Mouse (Mus musculus): ENCODE measurements around the gene Eif2s2. TPM values are rescaled to one million over a fixed set of nuclear protein-coding genes. Genes with fewer than 3 reads are reported as not detected.
"Not testable (repeated sequence)": the region's sequence is repeated elsewhere in the genome, so short reads cannot be mapped to it uniquely, and the experiment has no call there.

Eif2s2 gene
- polyA plus RNA-seq, 1 experiment: 88.6 TPM

- Histone ChIP-seq H3K27ac (ENCODE audit: control insufficient read depth, insufficient read depth, low read depth, low read length, poor library complexity) (no peak overlapping the region), H3K4me1 (ENCODE audit: control insufficient read depth, insufficient read depth, low read length) (no peaks in the 10 kb centered on the region), H3K4me3 (replicated peaks; ENCODE audit: control insufficient read depth, low read depth, low read length) (no peak overlapping the region)
- 82% methylated on average over 6 of the region's 6 CpGs for WGBS
- TF ChIP-seq POLR2A (IDR thresholded peaks at IDR 0.05; ENCODE audit: borderline replicate concordance, control insufficient read depth, low read depth, low read length) (no peak), CTCF (IDR thresholded peaks at IDR 0.05; ENCODE audit: control insufficient read depth, insufficient read depth, low read length) (no peak)
Measured at GRCm38 (mm10) chr2:154926843-154927242, 34.1 kb upstream of the Eif2s2 start.

- Histone ChIP-seq H3K4me3 (replicated peaks; ENCODE audit: control insufficient read depth, low read depth, low read length) (no peak overlapping the region), H3K4me1 (ENCODE audit: control insufficient read depth, insufficient read depth, low read length) (no peaks in the 10 kb centered on the region), H3K27ac (ENCODE audit: control insufficient read depth, insufficient read depth, low read depth, low read length, poor library complexity) (no peak overlapping the region)
- TF ChIP-seq POLR2A (IDR thresholded peaks at IDR 0.05; ENCODE audit: borderline replicate concordance, control insufficient read depth, low read depth, low read length) (no peak), CTCF (IDR thresholded peaks at IDR 0.05; ENCODE audit: control insufficient read depth, insufficient read depth, low read length) (no peak)
- 82% methylated on average over 7 of the region's 7 CpGs for WGBS
Measured at GRCm38 (mm10) chr2:154925411-154926031, 32.8 kb upstream of the Eif2s2 start.

GRCm38 (mm10) chr2:154922134-154922533 is 29.4 kb upstream of the Eif2s2 start:
- H3K4me1 ChIP-seq (ENCODE audit: control insufficient read depth, insufficient read depth, low read length); H3K4me3 ChIP-seq (replicated peaks; ENCODE audit: control insufficient read depth, low read depth, low read length); H3K27ac ChIP-seq (ENCODE audit: control insufficient read depth, insufficient read depth, low read depth, low read length, poor library complexity): not testable (repeated sequence)
- WGBS: no CpG with 5 or more reads among the region's 4 CpGs

- TF ChIP-seq POLR2A (IDR thresholded peaks at IDR 0.05; ENCODE audit: borderline replicate concordance, control insufficient read depth, low read depth, low read length) (no peak), CTCF (IDR thresholded peaks at IDR 0.05; ENCODE audit: control insufficient read depth, insufficient read depth, low read length) (no peak)
- no peaks in the 10 kb centered on the region for H3K4me1 ChIP-seq (ENCODE audit: control insufficient read depth, insufficient read depth, low read length)
- H3K4me3 ChIP-seq (replicated peaks; ENCODE audit: control insufficient read depth, low read depth, low read length): no peak overlapping the region
- no peak overlapping the region for H3K27ac ChIP-seq (ENCODE audit: control insufficient read depth, insufficient read depth, low read depth, low read length, poor library complexity)
- 80% methylated on average over 7 of the region's 7 CpGs for WGBS
Measured at GRCm38 (mm10) chr2:154920896-154921295, 28.2 kb upstream of the Eif2s2 start.

GRCm38 (mm10) chr2:154917866-154918641 is 25.3 kb upstream of the Eif2s2 start:
- TF ChIP-seq POLR2A (IDR thresholded peaks at IDR 0.05; ENCODE audit: borderline replicate concordance, control insufficient read depth, low read depth, low read length): no peak
- no peak for TF ChIP-seq CTCF (IDR thresholded peaks at IDR 0.05; ENCODE audit: control insufficient read depth, insufficient read depth, low read length)

GRCm38 (mm10) chr2:154916547-154916946 is 23.8 kb upstream of the Eif2s2 start:
- H3K4me3 ChIP-seq (replicated peaks; ENCODE audit: control insufficient read depth, low read depth, low read length): no peak overlapping the region
- TF ChIP-seq POLR2A (IDR thresholded peaks at IDR 0.05; ENCODE audit: borderline replicate concordance, control insufficient read depth, low read depth, low read length) (no peak), CTCF (IDR thresholded peaks at IDR 0.05; ENCODE audit: control insufficient read depth, insufficient read depth, low read length) (peak; percentile 52)
- WGBS: 8% methylated on average over 2 of the region's 2 CpGs
- no peaks in the 10 kb centered on the region for H3K4me1 ChIP-seq (ENCODE audit: control insufficient read depth, insufficient read depth, low read length)
- H3K27ac ChIP-seq (ENCODE audit: control insufficient read depth, insufficient read depth, low read depth, low read length, poor library complexity): no peak overlapping the region

More at GRCm38 (mm10) chr2:154917866-154918641, 25.3 kb upstream of the Eif2s2 start:
- WGBS: 80% methylated on average over 13 of the region's 13 CpGs
- Histone ChIP-seq H3K4me1 (ENCODE audit: control insufficient read depth, insufficient read depth, low read length) (no peaks in the 10 kb centered on the region), H3K4me3 (replicated peaks; ENCODE audit: control insufficient read depth, low read depth, low read length) (no peak overlapping the region), H3K27ac (ENCODE audit: control insufficient read depth, insufficient read depth, low read depth, low read length, poor library complexity) (no peak overlapping the region)

- H3K4me1 ChIP-seq (ENCODE audit: control insufficient read depth, insufficient read depth, low read length): no peaks in the 10 kb centered on the region
- WGBS: 84% methylated on average over 12 of the region's 12 CpGs
- no peak overlapping the region for H3K27ac ChIP-seq (ENCODE audit: control insufficient read depth, insufficient read depth, low read depth, low read length, poor library complexity)
- H3K4me3 ChIP-seq (replicated peaks; ENCODE audit: control insufficient read depth, low read depth, low read length): no peak overlapping the region
- TF ChIP-seq POLR2A (IDR thresholded peaks at IDR 0.05; ENCODE audit: borderline replicate concordance, control insufficient read depth, low read depth, low read length) (no peak), CTCF (IDR thresholded peaks at IDR 0.05; ENCODE audit: control insufficient read depth, insufficient read depth, low read length) (no peak)
Measured at GRCm38 (mm10) chr2:154915922-154916541, 23.3 kb upstream of the Eif2s2 start.

- H3K4me1 ChIP-seq (ENCODE audit: control insufficient read depth, insufficient read depth, low read length): no peaks in the 10 kb centered on the region
- 79% methylated on average over 6 of the region's 6 CpGs for WGBS
- H3K4me3 ChIP-seq (replicated peaks; ENCODE audit: control insufficient read depth, low read depth, low read length): no peak overlapping the region
- H3K27ac ChIP-seq (ENCODE audit: control insufficient read depth, insufficient read depth, low read depth, low read length, poor library complexity): no peak overlapping the region
- peak; percentile 45 for TF ChIP-seq CTCF (IDR thresholded peaks at IDR 0.05; ENCODE audit: control insufficient read depth, insufficient read depth, low read length)
- TF ChIP-seq POLR2A (IDR thresholded peaks at IDR 0.05; ENCODE audit: borderline replicate concordance, control insufficient read depth, low read depth, low read length): no peak
Measured at GRCm38 (mm10) chr2:154909789-154910188, 17.1 kb upstream of the Eif2s2 start.
